Mouse (Mus musculus) left cerebral cortex, postnatal 36 days (tissue): Measurements from ENCODE around the gene Skiv2l. TPM values are rescaled to one million over a fixed set of nuclear protein-coding genes. Genes with fewer than 3 reads are reported as not detected.
"Not testable (repeated sequence)": the region's sequence is repeated elsewhere in the genome, so short reads cannot be mapped to it uniquely, and the experiment has no call there.

Experiments used
- DNase-seq, 2 experiments: peaks; one replicate each; pipeline ENCODE4 v3.0.0; 2021 to 2022; ENCODE audit warnings: low spot score in 2 of 2, mixed read lengths in 1 of 2
- intact Hi-C: fragments of 180-260 bp; cut with DNase I; formaldehyde crosslinking; loops from one replicate; pipeline ENCODE4 v1.15.1; 2025
- total RNA-seq, 2 experiments: library from RNA; stranded (reverse); gene quantifications; 2 replicates each; pipeline ENCODE4 v1.2.3; 2021

Skiv2l gene
- total RNA-seq, 2 experiments from 2014 or later, result 58.5 to 72.2 TPM

- intact Hi-C loops, result loop anchor here (1.0 to 5.0 kb wide), 4 partner anchors 13 to 405 kb away; partner anchors contain the start of genes Ddx39b, Nelfe and Skiv2l
- DNase-seq, result no peak
Measured at GRCm38 (mm10) chr17:34837464-34838324, 12.3 kb downstream of the Skiv2l start.

GRCm38 (mm10) chr17:34836856-34837221, 13.2 kb downstream of the Skiv2l start, which contains the start of the genes Stk19 and Dxo:
TSS of gene Stk19 (minus strand) at chr17:34836945.
TSS of gene Dxo (plus strand) at chr17:34837019.
- intact Hi-C loops, result loop anchor here (1.0 to 5.0 kb wide), 4 partner anchors 13 to 405 kb away; partner anchors contain the start of genes Ddx39b, Nelfe and Skiv2l
- DNase-seq, result peak; percentile 98 to 99

GRCm38 (mm10) chr17:34836155-34836855, 13.7 kb downstream of the Skiv2l start:
- intact Hi-C loops, result loop anchor here (5.0 kb wide), 3 partner anchors 56 to 406 kb away; partner anchors contain the start of gene Ddx39b
- no peak for DNase-seq

- intact Hi-C loops, DNase-seq: not testable (repeated sequence)
Measured at GRCm38 (mm10) chr17:34830776-34831175, 19.2 kb downstream of the Skiv2l start.

- intact Hi-C loops, result no loop called here
- no peak for DNase-seq
Measured at GRCm38 (mm10) chr17:34814818-34815370, 35.1 kb downstream of the Skiv2l start.

- intact Hi-C loops, result loop anchor here (2.0 kb wide), 1 partner anchor 81 kb away; no protein-coding TSS in a partner anchor
- not testable (repeated sequence) for DNase-seq
Measured at GRCm38 (mm10) chr17:34813747-34814146, 36.3 kb downstream of the Skiv2l start.

- no peak for DNase-seq
- intact Hi-C loops, result no loop called here
Measured at GRCm38 (mm10) chr17:34811275-34811674, 38.7 kb downstream of the Skiv2l start.

GRCm38 (mm10) chr17:34810811-34811210, 39.2 kb downstream of the Skiv2l start:
- not testable (repeated sequence) for DNase-seq

GRCm38 (mm10) chr17:34810411-34810810, 39.6 kb downstream of the Skiv2l start:
- DNase-seq, intact Hi-C loops: not testable (repeated sequence)

More at GRCm38 (mm10) chr17:34810811-34811210, 39.2 kb downstream of the Skiv2l start:
- intact Hi-C loops, result not testable (repeated sequence)

- intact Hi-C loops, result no loop called here
- no peak for DNase-seq
Measured at GRCm38 (mm10) chr17:34808599-34809205, 41.3 kb downstream of the Skiv2l start.

- DNase-seq, result no peak
- intact Hi-C loops, result no loop called here
Measured at GRCm38 (mm10) chr17:34807176-34807575, 42.8 kb downstream of the Skiv2l start.

GRCm38 (mm10) chr17:34804871-34805562, 45.0 kb downstream of the Skiv2l start:
- intact Hi-C loops, result no loop called here

GRCm38 (mm10) chr17:34804301-34804700, 45.7 kb downstream of the Skiv2l start, which contains the start of gene Cyp21a1:
TSS of gene Cyp21a1 (minus strand) at chr17:34804561.
- intact Hi-C loops, DNase-seq: not testable (repeated sequence)

More at GRCm38 (mm10) chr17:34804871-34805562, 45.0 kb downstream of the Skiv2l start:
- DNase-seq, result no peak

GRCm38 (mm10) chr17:34803367-34803766, 46.6 kb downstream of the Skiv2l start:
- not testable (repeated sequence) for DNase-seq
- intact Hi-C loops, result loop anchor here (2.0 kb wide), 1 partner anchor 85 kb away; no protein-coding TSS in a partner anchor

- intact Hi-C loops, result loop anchor here (2.0 kb wide), 1 partner anchor 84 kb away; no protein-coding TSS in a partner anchor
Measured at GRCm38 (mm10) chr17:34802756-34803155, 47.3 kb downstream of the Skiv2l start.

GRCm38 (mm10) chr17:34800781-34801305, 49.2 kb downstream of the Skiv2l start:
- intact Hi-C loops, DNase-seq: not testable (repeated sequence)

More at GRCm38 (mm10) chr17:34802756-34803155, 47.3 kb downstream of the Skiv2l start:
- DNase-seq, result not testable (repeated sequence)

- intact Hi-C loops, result no loop called here
- DNase-seq, result no peak
Measured at GRCm38 (mm10) chr17:34799531-34799925, 50.5 kb downstream of the Skiv2l start.

- intact Hi-C loops, result no loop called here
- DNase-seq, result no peak
Measured at GRCm38 (mm10) chr17:34798866-34799530, 51.0 kb downstream of the Skiv2l start.
